Mouse (Mus musculus) limb, embryonic 11.5 days (tissue): ENCODE results near the gene Pole. TPM values are rescaled to one million over a fixed set of nuclear protein-coding genes. Genes with fewer than 3 reads are reported as not detected.

ENCODE experiments used
- ATAC-seq: fragments of 200-750 bp; cut with Nextera tagmentation; 2 replicates; pipeline ENCODE4 v1.8.0; 2017; ENCODE audit warnings: low read depth; ENCODE audit not compliant: insufficient number of reproducible peaks, low FRiP score, low TSS enrichment
- DNase-seq: peaks from one replicate; pipeline ENCODE4 v3.0.0-alpha.2; 2015; ENCODE audit warnings: low spot score
- H3K27ac ChIP-seq: fragments of 300-500 bp; sonication (generic); replicated peaks from 2 replicates; pipeline ENCODE4 v1.5.1; 2014; ENCODE audit warnings: low read depth, mild to moderate bottlenecking, low read length
- H3K27me3 ChIP-seq: fragments of 300-500 bp; sonication (generic); 2 replicates; pipeline ENCODE4 v1.6.1; 2014; ENCODE audit warnings: mild to moderate bottlenecking, low read length, mixed read lengths; ENCODE audit not compliant: control insufficient read depth, insufficient read depth
- H3K36me3 ChIP-seq: fragments of 300-500 bp; sonication (generic); 2 replicates; pipeline ENCODE4 v1.6.1; 2014; ENCODE audit warnings: mild to moderate bottlenecking, low read length, moderate library complexity, mixed read lengths; ENCODE audit not compliant: control insufficient read depth, insufficient read depth
- H3K4me1 ChIP-seq: fragments of 300-500 bp; sonication (generic); 2 replicates; pipeline ENCODE4 v1.6.1; 2014; ENCODE audit warnings: low read length, mixed read lengths; ENCODE audit not compliant: control insufficient read depth, insufficient read depth
- H3K4me2 ChIP-seq: fragments of 300-500 bp; sonication (generic); 2 replicates; pipeline ENCODE4 v1.6.1; 2014; ENCODE audit warnings: low read depth, mild to moderate bottlenecking, moderate library complexity; ENCODE audit not compliant: severe bottlenecking
- H3K4me3 ChIP-seq: fragments of 300-500 bp; sonication (generic); 2 replicates; pipeline ENCODE4 v1.5.1; 2014; ENCODE audit warnings: low read depth, low read length
- H3K9ac ChIP-seq: fragments of 300-500 bp; sonication (generic); 2 replicates; pipeline ENCODE4 v1.6.1; 2014; ENCODE audit warnings: mild to moderate bottlenecking, low read length
- H3K9me3 ChIP-seq: fragments of 300-500 bp; sonication (generic); 2 replicates; pipeline ENCODE4 v1.6.1; 2016; ENCODE audit warnings: low read length; ENCODE audit not compliant: control insufficient read depth
- WGBS: fragments of 180-500 bp; shearing (Covaris S2); extraction: QIAGEN DNeasy Blood & Tissue Kit; methylation state at CpG from one replicate; pipeline ENCODE4 v1.1.7; 2014; 5-methylcytosine and 5-hydroxymethylcytosine counted together
- polyA plus RNA-seq: library from polyadenylated mRNA; unstranded; fragments of >200 nt; fragmentation: Nextera tagmentation; extraction: Ambion mirVana; gene quantifications from 2 replicates; pipeline ENCODE4 v1.2.1, GENCODE M21; 2014

The Pole gene
- polyA plus RNA-seq, 1 experiment from 2014 or later = 46.7 TPM

- peak; percentile 26; the same call in 1 of the 2 replicates for ATAC-seq
- Histone ChIP-seq H3K27me3 (no peaks in the 10 kb centered on the region), H3K4me3 (no peak overlapping the region), H3K36me3 (no peaks in the 10 kb centered on the region), H3K9me3 (no peaks in the 10 kb centered on the region), H3K4me2 (no peak overlapping the region), H3K4me1 (no peaks in the 10 kb centered on the region), H3K27ac (no peak overlapping the region), H3K9ac (no peak overlapping the region)
- 97% methylated on average over 1 of the region's 1 CpGs for WGBS
- DNase-seq = no peak
Observed at GRCm38 (mm10) chr5:110276910-110277309, 9.2 kb upstream of the Pole start.

- ATAC-seq (no peak), DNase-seq (no peak)
- no peak overlapping the region for H3K27ac ChIP-seq
- H3K27me3 ChIP-seq = peaks cover 7% of the 10 kb centered on the region
- H3K9me3 ChIP-seq = no peaks in the 10 kb centered on the region
- no peaks in the 10 kb centered on the region for H3K36me3 ChIP-seq
- peaks cover 5% of the 10 kb centered on the region; the same call in 1 of the 2 replicates for H3K4me1 ChIP-seq
- no peak overlapping the region for H3K4me3 ChIP-seq
- WGBS = 90% methylated on average over 2 of the region's 2 CpGs
- H3K4me2 ChIP-seq = no peak overlapping the region
- no peak overlapping the region for H3K9ac ChIP-seq
Observed at GRCm38 (mm10) chr5:110281984-110282383, 4.1 kb upstream of the Pole start.

- Histone ChIP-seq H3K27ac (no peak overlapping the region), H3K4me1 (peaks cover 5% of the 10 kb centered on the region; the same call in 1 of the 2 replicates), H3K36me3 (no peaks in the 10 kb centered on the region), H3K9me3 (no peaks in the 10 kb centered on the region), H3K9ac (no peak overlapping the region), H3K27me3 (peaks cover 7% of the 10 kb centered on the region), H3K4me2 (no peak overlapping the region), H3K4me3 (no peak overlapping the region)
- 13% methylated on average over 4 of the region's 4 CpGs for WGBS
- DNase-seq = peak; percentile 67
- no peak for ATAC-seq
Observed at GRCm38 (mm10) chr5:110284536-110284935, 1.6 kb upstream of the Pole start.

- peaks cover 5% of the 10 kb centered on the region; the same call in 1 of the 2 replicates for H3K4me1 ChIP-seq
- 11% methylated on average over 15 of the region's 15 CpGs for WGBS
- DNase-seq (peak; percentile 25), ATAC-seq (no peak)
- H3K4me3 ChIP-seq = peak overlapping the region; percentile 68
- H3K4me2 ChIP-seq = peak overlapping the region; percentile 81
- H3K27me3 ChIP-seq = peaks cover 7% of the 10 kb centered on the region
- no peaks in the 10 kb centered on the region for H3K9me3 ChIP-seq
- H3K9ac ChIP-seq = no peak overlapping the region
- H3K27ac ChIP-seq = no peak overlapping the region
- no peaks in the 10 kb centered on the region; the same call in 1 of the 2 replicates for H3K36me3 ChIP-seq
Observed at GRCm38 (mm10) chr5:110285156-110285555, 950 bp upstream of the Pole start.

GRCm38 (mm10) chr5:110286446-110287083 is 459 bp downstream of the Pole start:
- peak overlapping the region; percentile 81 for H3K4me2 ChIP-seq
- WGBS = 6% methylated on average over 21 of the region's 31 CpGs
- H3K4me3 ChIP-seq = peak overlapping the region; percentile 68
- H3K9me3 ChIP-seq = no peaks in the 10 kb centered on the region
- H3K36me3 ChIP-seq = peaks cover 3% of the 10 kb centered on the region; the same call in 1 of the 2 replicates
- no peak overlapping the region for H3K27ac ChIP-seq
- no peak for DNase-seq
- H3K27me3 ChIP-seq = peaks cover 7% of the 10 kb centered on the region
- H3K4me1 ChIP-seq = peaks cover 5% of the 10 kb centered on the region; the same call in 1 of the 2 replicates
- ATAC-seq = peak; percentile 81
- peak overlapping the region; percentile 82 for H3K9ac ChIP-seq

- H3K4me1 ChIP-seq = peaks cover 5% of the 10 kb centered on the region; the same call in 1 of the 2 replicates
- H3K9ac ChIP-seq = no peak overlapping the region
- peaks cover 7% of the 10 kb centered on the region for H3K27me3 ChIP-seq
- peak overlapping the region; percentile 81; the same call in 1 of the 2 replicates for H3K4me2 ChIP-seq
- no peak for DNase-seq
- H3K36me3 ChIP-seq = peaks cover 3% of the 10 kb centered on the region; the same call in 1 of the 2 replicates
- H3K9me3 ChIP-seq = no peaks in the 10 kb centered on the region
- ATAC-seq = no peak
- peak overlapping the region; percentile 68 for H3K4me3 ChIP-seq
- no peak overlapping the region for H3K27ac ChIP-seq
- WGBS = 79% methylated on average over 2 of the region's 2 CpGs
Observed at GRCm38 (mm10) chr5:110287084-110287475, 974 bp downstream of the Pole start.

- Histone ChIP-seq H3K27me3 (no peaks in the 10 kb centered on the region), H3K9me3 (no peaks in the 10 kb centered on the region), H3K36me3 (peaks cover 17% of the 10 kb centered on the region), H3K4me1 (no peaks in the 10 kb centered on the region), H3K9ac (no peak overlapping the region), H3K4me3 (no peak overlapping the region), H3K27ac (no peak overlapping the region), H3K4me2 (no peak overlapping the region)
- WGBS = 96% methylated on average over 1 of the region's 1 CpGs
- no peak for DNase-seq
- no peak for ATAC-seq
Observed at GRCm38 (mm10) chr5:110291649-110292048, 5.5 kb downstream of the Pole start.

- Histone ChIP-seq H3K27me3 (no peaks in the 10 kb centered on the region), H3K4me2 (no peak overlapping the region), H3K4me1 (no peaks in the 10 kb centered on the region), H3K9me3 (no peaks in the 10 kb centered on the region), H3K27ac (no peak overlapping the region), H3K36me3 (peaks cover 23% of the 10 kb centered on the region), H3K9ac (no peak overlapping the region), H3K4me3 (no peak overlapping the region)
- no peak for ATAC-seq
- DNase-seq = no peak
- 89% methylated on average over 1 of the region's 1 CpGs for WGBS
Observed at GRCm38 (mm10) chr5:110296637-110297036, 10.5 kb downstream of the Pole start.
